Mouse (Mus musculus) E14TG2a.4 (cell line): ENCODE results near the gene Nrd1.

ENCODE experiments used
- CTCF ChIP-seq: conservative IDR thresholded peaks from 2 replicates; pipeline ENCODE4 v1.5.1; 2014; ENCODE audit warnings: low read length
- NANOG ChIP-seq: IDR thresholded peaks from 2 replicates; pipeline ENCODE4 v1.6.1; 2014; ENCODE audit warnings: borderline replicate concordance, low read length, mixed read lengths

- TF ChIP-seq CTCF (peak; percentile 63), NANOG (no peak)
Measured at GRCm38 (mm10) chr4:108976458-108977071, 23.9 kb upstream of the Nrd1 start.
